Mouse (Mus musculus) lung, adult 10 weeks (tissue): ENCODE data around the gene Dok7. TPM values are rescaled to one million over a fixed set of nuclear protein-coding genes. Genes with fewer than 3 reads are reported as not detected.

Source experiments
- polyA plus RNA-seq: library from polyadenylated mRNA; stranded (reverse); fragments of 350-450 nt; fragmentation: Illumina TruSeq; extraction: RNeasy Lipid Tissue Mini Kit (QIAGEN cat#74804); gene quantifications from one replicate; pipeline ENCODE4 v1.2.3, GENCODE M21; 2014; ENCODE audit warnings: low read depth, low replicate concordance; ENCODE audit not compliant: insufficient read depth

Gene Dok7
- polyA plus RNA-seq: 0.68 TPM

GRCm38 (mm10) chr5:35056604-35057432, at the start of gene Dok7:
Dok7 (plus strand) TSS chr5:35056766.

DNA sequence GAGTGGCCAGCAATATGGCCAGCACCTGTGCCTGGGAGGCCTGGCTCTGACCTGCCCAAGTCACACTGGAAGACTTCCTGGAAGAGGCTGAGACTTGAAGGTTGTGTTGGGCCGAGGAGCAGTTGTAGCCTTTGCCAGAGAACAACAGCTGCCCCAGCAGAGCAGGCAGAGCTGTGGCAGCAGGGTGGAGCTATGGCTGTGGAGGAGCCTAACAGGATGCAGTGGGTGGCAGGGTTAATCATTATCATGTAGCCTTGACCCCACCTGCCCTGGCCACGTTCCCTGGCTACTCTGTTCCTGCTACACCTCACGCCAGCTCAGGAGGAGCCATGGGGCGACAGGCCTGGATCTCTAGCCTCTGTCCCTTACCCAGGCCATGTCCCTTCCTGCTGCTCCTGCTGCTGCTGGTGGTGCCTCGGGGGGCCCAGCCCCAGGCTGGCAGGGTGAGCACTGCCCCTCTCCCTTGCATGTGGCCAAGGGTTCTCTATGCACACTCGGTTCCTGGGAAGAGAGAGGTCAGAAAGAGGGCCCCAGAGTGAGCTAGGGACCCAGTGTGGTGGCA, 15.2 kb upstream of the Dok7 start, which contains the start of gene Hgfac:
TSS of gene Hgfac (plus strand) at position 242 of the 562 bp plus-strand sequence.

DNA sequence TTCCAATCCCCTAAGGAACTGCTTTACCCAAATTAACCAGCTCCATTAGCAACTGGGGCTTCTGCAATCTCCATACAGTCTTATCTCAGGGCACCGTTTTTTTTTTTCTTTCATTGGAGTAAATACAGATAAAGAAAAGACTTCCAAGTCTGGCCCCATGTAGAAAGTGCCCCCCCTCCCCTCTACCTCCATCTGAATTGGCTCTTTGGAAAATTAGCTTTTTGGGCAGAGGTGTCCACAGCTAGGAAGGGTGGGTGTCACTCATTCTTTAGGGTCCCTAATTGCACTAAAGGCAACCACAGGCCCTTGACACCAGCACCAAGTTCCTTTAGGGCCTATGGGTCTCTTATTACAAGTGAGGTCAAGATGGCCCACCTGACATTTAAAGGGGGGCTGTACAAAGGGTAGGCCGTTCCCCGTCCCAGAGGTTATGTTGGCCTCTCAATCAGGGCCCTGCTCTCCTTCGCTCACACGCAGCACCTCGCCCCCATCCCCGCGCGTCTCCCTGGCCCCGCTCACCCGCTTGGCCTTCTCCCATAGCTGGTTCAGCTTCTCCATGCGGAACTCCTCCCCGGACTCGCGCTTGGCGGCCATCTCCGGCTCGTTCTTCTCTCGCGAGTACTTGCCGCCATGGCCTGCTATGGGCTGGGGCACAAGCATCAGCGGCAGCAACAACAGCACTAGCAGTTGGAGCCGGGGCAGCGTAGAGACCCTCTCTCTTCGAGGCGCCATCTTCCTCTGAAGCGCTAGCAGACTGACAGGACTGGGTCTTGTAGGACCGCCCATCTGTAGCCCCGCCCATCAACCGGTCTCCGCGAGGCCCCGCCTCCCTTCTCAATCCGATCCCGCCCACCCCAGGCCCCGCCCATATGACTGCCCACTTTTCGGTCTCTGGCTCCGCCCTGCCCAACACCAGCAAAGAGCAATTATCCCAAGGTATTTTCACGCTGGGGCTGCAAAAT, 48.7 kb downstream of the Dok7 start, which contains the start of gene Lrpap1:
TSS of gene Lrpap1 (minus strand) at position 807 of the 962 bp plus-strand sequence.

Other genes with a start within 250 kb of the Dok7 start
- 1.3 TPM for gene Msantd1, start 148.8 kb upstream of the Dok7 start, polyA plus RNA-seq
- gene Rgs12, start 107.3 kb upstream of the Dok7 start, polyA plus RNA-seq: 50.5 TPM
- gene Hgfac, start 15.3 kb upstream of the Dok7 start, polyA plus RNA-seq: 1.7 TPM
- 101 TPM for gene Lrpap1, start 49.0 kb downstream of the Dok7 start, polyA plus RNA-seq
- gene Adra2c, start 221.6 kb downstream of the Dok7 start, polyA plus RNA-seq: not detected